Mouse (Mus musculus): Measurements from ENCODE around the gene BC051019. TPM values are rescaled to one million over a fixed set of nuclear protein-coding genes. Genes with fewer than 3 reads are reported as not detected.
A peak's percentile ranks its signal among the peaks of the same experiment; 100 is the strongest.

The BC051019 gene
- polyA plus RNA-seq, 1 experiment = not detected

DNA sequence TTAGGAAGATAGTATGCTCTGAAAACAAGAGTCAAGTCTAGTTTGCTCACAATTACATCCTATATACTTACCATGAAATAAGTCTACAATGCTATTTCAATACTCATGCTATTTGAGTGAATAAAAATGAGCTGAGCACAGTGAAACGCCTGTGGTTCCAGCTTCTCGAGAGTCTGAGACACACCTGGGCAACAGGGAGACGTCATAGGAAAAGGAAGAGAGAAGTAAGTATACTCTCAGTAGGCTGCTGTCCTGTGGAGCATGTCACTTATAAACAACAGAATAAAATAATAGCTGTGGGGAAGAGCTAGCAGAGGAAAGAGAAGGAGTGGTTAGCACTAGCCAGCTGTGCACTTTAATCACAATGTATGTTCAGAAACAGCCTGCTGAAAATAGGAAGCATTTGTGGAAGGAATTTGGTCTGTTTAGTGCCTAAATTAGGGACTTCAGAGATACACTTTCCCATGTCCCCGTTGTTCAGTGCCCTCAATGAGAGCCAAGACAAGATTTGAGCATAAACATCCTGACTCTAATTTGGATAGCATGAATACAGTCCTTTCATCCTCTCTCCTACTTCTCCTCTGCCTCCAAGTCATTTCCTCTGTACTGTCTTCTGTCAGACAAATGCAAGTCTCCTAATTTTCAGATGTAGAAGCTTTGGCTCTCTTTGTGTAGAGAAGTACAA lies 48.6 kb downstream of the BC051019 start:
- TF ChIP-seq CTCF (IDR thresholded peaks at IDR 0.05; ENCODE audit: insufficient read depth, low read depth, low read length) (no peak), POLR2A (IDR thresholded peaks at IDR 0.05; ENCODE audit: insufficient read depth, low read depth, low read length) (no peak)
- Histone ChIP-seq H3K4me1 (ENCODE audit: control insufficient read depth, insufficient read depth, low read length) (peaks cover 5% of the 10 kb centered on the region; the same call in 1 of the 2 replicates), H3K4me3 (ENCODE audit: insufficient read depth, low read depth, low read length) (no peak overlapping the region), H3K27ac (ENCODE audit: insufficient read depth, low read depth, low read length) (peak overlapping the region; percentile 63)
- WGBS = 26% methylated on average over 4 of the region's 4 CpGs

DNA sequence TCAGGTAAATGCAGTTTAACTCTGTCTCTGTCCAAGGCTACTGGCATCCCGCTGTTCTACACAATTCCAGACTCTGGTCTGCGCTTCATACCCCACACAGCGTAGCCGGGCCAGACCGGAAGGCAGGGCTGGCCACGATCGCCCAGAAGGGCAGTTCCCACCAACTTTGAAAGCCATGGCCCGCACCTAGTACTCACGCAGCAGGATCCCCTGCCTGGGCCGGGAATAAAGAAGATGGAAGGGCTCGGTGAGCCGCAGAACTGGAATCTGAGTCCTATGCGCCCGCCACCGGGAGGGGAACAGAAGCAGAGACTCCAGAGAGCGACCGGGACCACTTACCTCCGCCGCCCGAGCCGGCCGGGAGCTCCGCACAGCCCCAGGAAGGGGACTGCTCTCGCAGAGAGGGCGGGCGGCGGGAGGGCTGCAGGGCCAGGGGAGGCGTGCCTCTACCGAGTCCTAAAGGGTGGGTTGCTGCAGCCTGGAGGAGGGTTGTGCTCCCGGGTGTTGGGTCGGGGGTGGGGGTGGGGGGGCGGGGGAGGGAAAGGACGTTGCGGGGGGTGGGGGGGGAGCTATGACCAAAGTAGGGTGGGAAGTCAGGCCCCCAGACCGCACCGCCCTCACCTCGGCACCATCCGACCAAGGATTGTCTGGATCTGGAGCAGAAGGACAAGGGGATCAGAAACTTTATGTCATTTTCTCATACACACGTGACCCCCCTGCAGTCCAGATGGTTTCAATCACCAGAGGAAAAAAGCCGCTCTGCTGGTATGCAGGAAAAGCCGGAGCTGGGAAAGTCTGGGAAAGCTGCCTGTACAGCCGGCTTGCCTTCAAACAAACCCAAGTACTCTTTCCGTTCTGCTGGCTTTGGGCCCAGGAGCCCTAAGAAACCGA lies 51.8 kb downstream of the BC051019 start:
- H3K4me1 ChIP-seq (ENCODE audit: control insufficient read depth, insufficient read depth, low read length) = peaks cover 7% of the 10 kb centered on the region
- H3K4me3 ChIP-seq (ENCODE audit: insufficient read depth, low read depth, low read length) = peak overlapping the region; percentile 53
- 1% methylated on average over 38 of the region's 44 CpGs for WGBS
- 0 out of 2 replicates have a peak overlapping the region, but pooled peaks have one; percentile 23 for H3K27ac ChIP-seq (ENCODE audit: insufficient read depth, low read depth, low read length)
- TF ChIP-seq POLR2A (IDR thresholded peaks at IDR 0.05; ENCODE audit: insufficient read depth, low read depth, low read length) = no peak
- TF ChIP-seq CTCF (IDR thresholded peaks at IDR 0.05; ENCODE audit: insufficient read depth, low read depth, low read length) = no peak

- peaks cover 7% of the 10 kb centered on the region for H3K4me1 ChIP-seq (ENCODE audit: control insufficient read depth, insufficient read depth, low read length)
- no peak overlapping the region for H3K27ac ChIP-seq (ENCODE audit: insufficient read depth, low read depth, low read length)
- H3K4me3 ChIP-seq (ENCODE audit: insufficient read depth, low read depth, low read length) = no peak overlapping the region
- 81% methylated on average over 5 of the region's 5 CpGs for WGBS
- no peak for TF ChIP-seq CTCF (IDR thresholded peaks at IDR 0.05; ENCODE audit: insufficient read depth, low read depth, low read length)
- no peak for TF ChIP-seq POLR2A (IDR thresholded peaks at IDR 0.05; ENCODE audit: insufficient read depth, low read depth, low read length)
Measured at GRCm38 (mm10) chr7:109669426-109670170, 54.1 kb downstream of the BC051019 start.

- no peak for TF ChIP-seq POLR2A (IDR thresholded peaks at IDR 0.05; ENCODE audit: insufficient read depth, low read depth, low read length)
- no peak for TF ChIP-seq CTCF (IDR thresholded peaks at IDR 0.05; ENCODE audit: insufficient read depth, low read depth, low read length)
- peaks cover 6% of the 10 kb centered on the region for H3K4me1 ChIP-seq (ENCODE audit: control insufficient read depth, insufficient read depth, low read length)
- no peak overlapping the region for H3K27ac ChIP-seq (ENCODE audit: insufficient read depth, low read depth, low read length)
- 85% methylated on average over 5 of the region's 5 CpGs for WGBS
- no peak overlapping the region for H3K4me3 ChIP-seq (ENCODE audit: insufficient read depth, low read depth, low read length)
Measured at GRCm38 (mm10) chr7:109666664-109667063, 57.0 kb downstream of the BC051019 start.

DNA sequence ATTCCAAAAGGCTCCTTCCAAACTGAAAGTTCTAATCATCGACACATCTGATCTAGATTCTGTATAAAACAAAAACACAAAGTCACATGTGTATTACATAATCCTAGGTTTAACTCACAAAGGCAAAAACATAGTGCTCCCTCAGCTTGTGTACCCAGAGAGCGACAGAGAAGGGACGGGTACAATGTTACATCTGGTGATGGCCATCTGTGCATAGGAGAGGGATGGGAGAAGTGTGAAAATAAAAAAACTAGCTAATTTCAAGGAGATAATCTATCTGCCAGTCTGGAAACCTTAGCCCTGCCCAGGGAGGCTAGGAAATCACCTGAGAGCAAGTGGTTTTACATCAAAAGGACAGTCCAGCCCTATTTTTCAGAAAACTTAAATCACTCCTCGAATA lies 61.0 kb downstream of the BC051019 start:
- Histone ChIP-seq H3K4me1 (ENCODE audit: control insufficient read depth, insufficient read depth, low read length) (no peaks in the 10 kb centered on the region), H3K4me3 (ENCODE audit: insufficient read depth, low read depth, low read length) (no peak overlapping the region), H3K27ac (ENCODE audit: insufficient read depth, low read depth, low read length) (no peak overlapping the region)
- TF ChIP-seq POLR2A (IDR thresholded peaks at IDR 0.05; ENCODE audit: insufficient read depth, low read depth, low read length) (no peak), CTCF (IDR thresholded peaks at IDR 0.05; ENCODE audit: insufficient read depth, low read depth, low read length) (no peak)
- 82% methylated on average over 4 of the region's 4 CpGs for WGBS

Other genes with a start within 250 kb of the BC051019 start
- gene Trim66, start 215.7 kb downstream of the BC051019 start, polyA plus RNA-seq (2012; ENCODE audit: insufficient read depth, insufficient read length, low replicate concordance, missing spikeins) = not detected in 2 replicates
- gene Rpl27a, start 204.7 kb downstream of the BC051019 start, polyA plus RNA-seq (2012; ENCODE audit: insufficient read depth, insufficient read length, low replicate concordance, missing spikeins) = 653 TPM in 1 of 2 replicates, not detected in the other
- not detected in 2 replicates for gene St5, start 20.2 kb downstream of the BC051019 start, polyA plus RNA-seq (2012; ENCODE audit: insufficient read depth, insufficient read length, low replicate concordance, missing spikeins)
- not detected in 2 replicates for gene Akip1, start 20.2 kb downstream of the BC051019 start, polyA plus RNA-seq (2012; ENCODE audit: insufficient read depth, insufficient read length, low replicate concordance, missing spikeins)
- gene Ascl3, start 7.9 kb upstream of the BC051019 start, polyA plus RNA-seq (2012; ENCODE audit: insufficient read depth, insufficient read length, low replicate concordance, missing spikeins) = not detected in 2 replicates
- 349 TPM in 1 of 2 replicates, not detected in the other for gene Tmem9b, start 29.0 kb upstream of the BC051019 start, polyA plus RNA-seq (2012; ENCODE audit: insufficient read depth, insufficient read length, low replicate concordance, missing spikeins)
- 285 TPM in 1 of 2 replicates, not detected in the other for gene Nrip3, start 58.2 kb upstream of the BC051019 start, polyA plus RNA-seq (2012; ENCODE audit: insufficient read depth, insufficient read length, low replicate concordance, missing spikeins)
- not detected in 2 replicates for gene Scube2, start 141.8 kb upstream of the BC051019 start, polyA plus RNA-seq (2012; ENCODE audit: insufficient read depth, insufficient read length, low replicate concordance, missing spikeins)
- gene Dennd5a, start 236.6 kb upstream of the BC051019 start, polyA plus RNA-seq (2012; ENCODE audit: insufficient read depth, insufficient read length, low replicate concordance, missing spikeins) = 223 TPM in 1 of 2 replicates, not detected in the other